Mouse (Mus musculus): ENCODE data around the gene Ugt1a9. TPM values are rescaled to one million over a fixed set of nuclear protein-coding genes. Genes with fewer than 3 reads are reported as not detected.

Gene Ugt1a9
- polyA plus RNA-seq, 1 experiment from 2014 or later: not detected

- 7% methylated on average over 61 of the region's 62 CpGs for WGBS
- H3K9me3 ChIP-seq: peaks cover 10% of the 10 kb centered on the region
Observed at GRCm38 (mm10) chr1:88205294-88205922, 134.8 kb downstream of the Ugt1a9 start, which contains the start of gene Dnajb3. Dnajb3 (minus strand) TSS chr1:88205782.

GRCm38 (mm10) chr1:88206843-88207479 lies 136.4 kb downstream of the Ugt1a9 start:
- 82% methylated on average over 2 of the region's 2 CpGs for WGBS
- H3K27ac ChIP-seq: no peak overlapping the region
- no peak overlapping the region for H3K4me3 ChIP-seq
- H3K4me2 ChIP-seq: no peak overlapping the region
- ATAC-seq (ENCODE audit: low FRiP score): no peak
- no peak overlapping the region for H3K9ac ChIP-seq
- 0 out of 2 replicates have a peak, but pooled peaks cover 8% of the 10 kb centered on the region for H3K36me3 ChIP-seq
- H3K4me1 ChIP-seq (replicated peaks): peaks cover 6% of the 10 kb centered on the region
- peaks cover 17% of the 10 kb centered on the region for H3K9me3 ChIP-seq
- no peaks in the 10 kb centered on the region for H3K27me3 ChIP-seq

More at GRCm38 (mm10) chr1:88205294-88205922, 134.8 kb downstream of the Ugt1a9 start, which contains the start of gene Dnajb3:
- no peaks in the 10 kb centered on the region for H3K27me3 ChIP-seq
- peak within 1 kb of the TSS; percentile 53 for H3K4me3 ChIP-seq
- H3K36me3 ChIP-seq: 0 out of 2 replicates have a peak, but pooled peaks cover 8% of the 10 kb centered on the region
- peak within 1 kb of the TSS; percentile 68 for H3K4me2 ChIP-seq
- H3K27ac ChIP-seq: peak within 1 kb of the TSS; percentile 69
- peak; percentile 100 for ATAC-seq (ENCODE audit: low FRiP score)
- peaks cover 6% of the 10 kb centered on the region for H3K4me1 ChIP-seq (replicated peaks)
- peak within 1 kb of the TSS; percentile 78 for H3K9ac ChIP-seq

DNA sequence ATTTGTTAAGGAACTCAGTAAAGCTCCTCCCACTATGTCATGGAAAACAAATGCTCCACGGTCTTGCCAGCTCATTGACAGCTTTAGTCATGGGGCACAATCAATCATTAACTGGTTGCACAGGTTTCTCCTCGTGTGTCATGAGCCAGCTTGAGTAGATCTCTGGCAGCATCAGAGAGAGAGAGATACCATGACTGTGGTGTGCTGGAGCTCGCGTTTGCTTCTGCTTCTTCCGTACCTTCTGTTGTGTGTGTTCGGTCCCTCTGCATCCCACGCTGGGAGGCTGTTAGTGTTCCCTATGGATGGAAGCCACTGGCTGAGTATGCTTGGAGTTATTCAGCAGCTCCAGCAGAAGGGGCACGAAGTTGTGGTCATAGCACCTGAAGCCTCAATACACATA lies 141.2 kb downstream of the Ugt1a9 start, which contains the start of gene Ugt1a1:
TSS of gene Ugt1a1 (plus strand) at position 148 of the 400 bp plus-strand sequence.
- peaks cover 55% of the 10 kb centered on the region for H3K9me3 ChIP-seq
- ATAC-seq (ENCODE audit: low FRiP score): 0 out of 2 replicates have a peak, but pooled peaks have one; percentile 17
- WGBS: 68% methylated on average over 8 of the region's 8 CpGs

GRCm38 (mm10) chr1:88212341-88213045 lies 141.9 kb downstream of the Ugt1a9 start:
- no peak overlapping the region for H3K4me3 ChIP-seq
- no peaks in the 10 kb centered on the region for H3K27me3 ChIP-seq
- no peak overlapping the region for H3K4me2 ChIP-seq
- H3K9ac ChIP-seq: no peak overlapping the region
- ATAC-seq (ENCODE audit: low FRiP score): no peak
- H3K36me3 ChIP-seq: no peaks in the 10 kb centered on the region
- no peak overlapping the region for H3K27ac ChIP-seq
- no peaks in the 10 kb centered on the region for H3K4me1 ChIP-seq (replicated peaks)
- WGBS: 63% methylated on average over 8 of the region's 8 CpGs
- peaks cover 62% of the 10 kb centered on the region for H3K9me3 ChIP-seq

More for the DNA sequence above, 141.2 kb downstream of the Ugt1a9 start, which contains the start of gene Ugt1a1:
- no peak within 1 kb of the TSS for H3K27ac ChIP-seq
- H3K27me3 ChIP-seq: no peaks in the 10 kb centered on the region
- no peaks in the 10 kb centered on the region for H3K4me1 ChIP-seq (replicated peaks)
- no peak within 1 kb of the TSS for H3K9ac ChIP-seq
- no peak within 1 kb of the TSS for H3K4me3 ChIP-seq
- no peaks in the 10 kb centered on the region for H3K36me3 ChIP-seq
- no peak within 1 kb of the TSS for H3K4me2 ChIP-seq

DNA sequence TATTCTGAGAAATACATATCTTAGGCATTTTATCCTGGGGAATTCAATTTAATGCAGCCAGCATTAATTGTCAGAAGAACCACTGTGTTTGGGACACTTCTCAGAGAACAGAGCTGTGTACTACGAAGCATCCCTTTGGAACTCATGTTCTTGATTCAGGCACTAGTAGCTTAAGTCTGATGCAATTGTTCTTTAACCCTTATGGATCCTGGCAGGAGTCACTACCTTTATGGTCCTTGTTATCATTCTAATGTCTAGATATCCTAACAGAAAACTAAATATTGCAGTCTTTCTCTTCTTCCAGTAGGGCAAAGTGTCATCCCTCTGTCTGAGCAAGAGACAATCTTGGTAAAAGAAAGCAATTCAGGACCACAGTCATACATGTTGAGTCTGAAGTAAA lies 142.5 kb downstream of the Ugt1a9 start:
- ATAC-seq (ENCODE audit: low FRiP score): no peak
- Histone ChIP-seq H3K27ac (no peak overlapping the region), H3K27me3 (no peaks in the 10 kb centered on the region), H3K4me2 (no peak overlapping the region), H3K4me1 (replicated peaks) (no peaks in the 10 kb centered on the region), H3K9me3 (peaks cover 64% of the 10 kb centered on the region), H3K9ac (no peak overlapping the region), H3K4me3 (no peak overlapping the region), H3K36me3 (no peaks in the 10 kb centered on the region)
- WGBS: 83% methylated on average over 1 of the region's 1 CpGs

GRCm38 (mm10) chr1:88213766-88214461 lies 143.3 kb downstream of the Ugt1a9 start:
- no peaks in the 10 kb centered on the region for H3K4me1 ChIP-seq (replicated peaks)
- H3K9ac ChIP-seq: no peak overlapping the region
- H3K27me3 ChIP-seq: no peaks in the 10 kb centered on the region
- no peaks in the 10 kb centered on the region for H3K36me3 ChIP-seq
- H3K9me3 ChIP-seq: peaks cover 64% of the 10 kb centered on the region
- H3K4me3 ChIP-seq: no peak overlapping the region
- no peak overlapping the region for H3K4me2 ChIP-seq
- 85% methylated on average over 2 of the region's 2 CpGs for WGBS
- H3K27ac ChIP-seq: no peak overlapping the region
- no peak for ATAC-seq (ENCODE audit: low FRiP score)

DNA sequence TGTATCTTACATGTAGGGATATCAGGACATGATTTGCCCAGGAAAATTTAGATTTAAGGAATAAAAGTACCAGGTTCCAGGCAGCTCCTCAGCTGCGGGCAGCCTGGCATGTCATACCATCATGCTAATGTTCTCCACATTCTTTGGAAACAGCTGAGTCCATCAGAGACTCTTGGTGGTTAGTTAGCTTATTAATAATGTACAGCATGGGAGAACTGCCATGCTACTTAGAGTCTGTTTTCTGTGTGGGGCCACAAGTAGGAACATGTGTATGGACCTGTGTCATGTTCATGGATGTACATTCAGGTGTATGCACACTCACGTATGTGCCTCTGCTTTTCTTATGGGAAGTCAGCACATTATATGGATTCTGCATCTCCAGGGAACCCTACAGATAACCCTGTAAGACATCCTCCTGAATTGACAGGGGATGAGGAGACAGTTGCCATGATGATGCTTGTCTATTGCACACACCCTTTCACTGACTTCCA lies 143.9 kb downstream of the Ugt1a9 start:
- H3K9ac ChIP-seq: no peak overlapping the region
- WGBS: 81% methylated on average over 2 of the region's 2 CpGs
- H3K4me1 ChIP-seq (replicated peaks): no peaks in the 10 kb centered on the region
- H3K27me3 ChIP-seq: no peaks in the 10 kb centered on the region
- H3K27ac ChIP-seq: no peak overlapping the region
- no peaks in the 10 kb centered on the region for H3K36me3 ChIP-seq
- H3K4me2 ChIP-seq: no peak overlapping the region
- no peak overlapping the region for H3K4me3 ChIP-seq
- no peak for ATAC-seq (ENCODE audit: low FRiP score)
- peaks cover 64% of the 10 kb centered on the region for H3K9me3 ChIP-seq

DNA sequence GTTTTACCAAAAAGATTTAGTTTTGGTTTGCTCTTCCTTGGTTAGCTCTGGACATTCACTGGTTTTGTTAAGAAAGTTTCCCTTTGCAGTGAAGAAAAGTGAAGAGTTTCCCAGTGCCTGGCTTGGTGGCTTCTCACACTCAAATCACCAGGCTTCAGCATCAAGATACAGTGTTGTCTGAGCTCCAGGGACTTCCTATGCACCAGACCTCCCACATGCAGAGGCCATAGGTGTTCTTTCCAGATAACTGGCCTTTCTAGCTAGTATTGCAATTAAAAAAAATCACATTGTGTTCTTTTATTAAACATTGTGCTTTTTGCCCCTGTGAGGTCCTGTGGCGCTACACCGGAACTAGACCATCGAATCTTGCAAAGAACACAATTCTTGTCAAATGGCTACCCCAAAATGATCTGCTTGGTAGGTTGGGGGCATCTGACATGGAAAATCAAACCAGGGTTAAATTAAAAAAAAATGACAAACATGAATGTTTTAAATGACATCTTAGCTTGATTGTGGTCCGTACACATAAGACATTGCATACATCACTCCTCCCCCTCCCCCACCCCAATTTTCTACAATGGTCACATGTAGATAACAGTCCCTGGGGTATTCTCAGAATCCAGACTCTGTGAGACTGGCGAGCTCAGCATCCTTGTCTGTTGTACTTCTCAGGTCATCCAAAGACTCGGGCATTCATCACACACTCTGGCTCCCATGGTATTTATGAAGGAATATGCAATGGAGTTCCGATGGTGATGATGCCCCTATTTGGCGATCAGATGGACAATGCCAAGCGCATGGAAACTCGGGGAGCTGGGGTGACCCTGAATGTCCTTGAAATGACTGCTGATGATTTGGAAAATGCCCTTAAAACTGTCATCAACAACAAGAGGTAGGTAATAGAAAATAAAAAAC lies 145.1 kb downstream of the Ugt1a9 start:
- no peaks in the 10 kb centered on the region for H3K27me3 ChIP-seq
- no peak overlapping the region for H3K4me3 ChIP-seq
- H3K9ac ChIP-seq: no peak overlapping the region
- 0 out of 2 replicates have a peak, but pooled peaks have one; percentile 8 for ATAC-seq (ENCODE audit: low FRiP score)
- H3K27ac ChIP-seq: no peak overlapping the region
- H3K36me3 ChIP-seq: no peaks in the 10 kb centered on the region
- no peaks in the 10 kb centered on the region for H3K4me1 ChIP-seq (replicated peaks)
- H3K9me3 ChIP-seq: peaks cover 62% of the 10 kb centered on the region
- H3K4me2 ChIP-seq: no peak overlapping the region
- WGBS: 68% methylated on average over 10 of the region's 10 CpGs

DNA sequence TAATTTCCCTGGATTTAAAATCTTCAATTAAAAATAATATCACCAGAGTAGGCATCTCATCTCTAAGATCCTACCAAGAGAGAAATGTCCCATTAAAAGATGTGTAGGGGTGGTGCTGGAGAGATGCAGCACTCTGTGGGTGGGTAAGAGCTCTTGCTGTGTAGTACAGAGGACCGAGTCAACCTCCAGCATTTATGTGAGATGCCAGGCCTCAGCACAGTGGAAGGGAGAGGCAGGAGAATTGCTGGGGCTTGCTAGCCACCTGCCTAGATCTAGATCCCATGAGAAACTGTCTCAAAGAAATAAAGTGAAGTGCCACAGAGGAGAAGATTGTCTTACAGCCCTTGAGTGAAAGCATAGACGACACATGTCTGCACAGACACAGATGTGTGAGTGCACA lies 146.0 kb downstream of the Ugt1a9 start:
- no peak overlapping the region for H3K9ac ChIP-seq
- peaks cover 58% of the 10 kb centered on the region for H3K9me3 ChIP-seq
- WGBS: 57% methylated on average over 2 of the region's 2 CpGs
- H3K4me3 ChIP-seq: no peak overlapping the region
- H3K4me1 ChIP-seq (replicated peaks): no peaks in the 10 kb centered on the region
- H3K4me2 ChIP-seq: no peak overlapping the region
- no peak for ATAC-seq (ENCODE audit: low FRiP score)
- H3K27me3 ChIP-seq: no peaks in the 10 kb centered on the region
- no peaks in the 10 kb centered on the region for H3K36me3 ChIP-seq
- no peak overlapping the region for H3K27ac ChIP-seq

DNA sequence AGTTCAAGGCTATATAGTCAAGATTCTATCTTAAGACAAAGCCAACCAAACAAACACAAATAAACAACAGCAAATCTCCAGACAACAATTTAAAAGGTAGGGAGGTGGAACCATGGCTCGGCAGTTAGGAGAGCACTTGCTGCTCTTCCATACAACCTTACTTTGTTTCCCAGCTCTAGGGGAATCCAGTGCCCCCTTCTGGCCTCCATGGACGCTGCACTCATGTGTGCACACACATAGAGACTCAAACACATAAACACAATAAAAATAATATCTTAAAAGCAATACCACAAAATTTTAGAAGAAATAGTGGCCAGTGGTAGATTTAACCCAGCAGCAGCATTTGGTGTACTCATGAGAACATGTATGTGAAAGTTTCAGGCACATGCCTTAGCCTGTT lies 146.5 kb downstream of the Ugt1a9 start:
- WGBS: 69% methylated on average over 2 of the region's 2 CpGs
- Histone ChIP-seq H3K4me3 (no peak overlapping the region), H3K4me1 (replicated peaks) (no peaks in the 10 kb centered on the region), H3K27ac (no peak overlapping the region), H3K36me3 (no peaks in the 10 kb centered on the region), H3K9me3 (peaks cover 54% of the 10 kb centered on the region), H3K4me2 (no peak overlapping the region), H3K9ac (no peak overlapping the region), H3K27me3 (no peaks in the 10 kb centered on the region)
- no peak for ATAC-seq (ENCODE audit: low FRiP score)

GRCm38 (mm10) chr1:88217576-88217975 lies 147.0 kb downstream of the Ugt1a9 start:
- H3K27ac ChIP-seq: no peak overlapping the region
- no peaks in the 10 kb centered on the region for H3K4me1 ChIP-seq (replicated peaks)
- H3K9me3 ChIP-seq: peaks cover 52% of the 10 kb centered on the region
- no peak overlapping the region for H3K4me2 ChIP-seq
- no peaks in the 10 kb centered on the region for H3K27me3 ChIP-seq
- no peak for ATAC-seq (ENCODE audit: low FRiP score)
- H3K4me3 ChIP-seq: no peak overlapping the region
- 45% methylated on average over 3 of the region's 3 CpGs for WGBS
- H3K36me3 ChIP-seq: no peaks in the 10 kb centered on the region
- H3K9ac ChIP-seq: no peak overlapping the region

All from hindbrain, embryonic 13.5 days (tissue).